Mouse (Mus musculus) Patski (cell line): ENCODE results near the gene Pitpnm2. TPM values are rescaled to one million over a fixed set of nuclear protein-coding genes. Genes with fewer than 3 reads are reported as not detected.

Experiments
- ATAC-seq: fragments of 100-300 bp; one replicate; pipeline ENCODE4 v1.8.0; 2021
- CTCF ChIA-PET: fragments of 350-600 bp; sonication (Branson Sonifier 250); formaldehyde crosslinking; loops from one replicate; lab custom pipeline; 2022; ENCODE audit warnings: inconsistent platforms; lab: Charles Lee
- POLR2A ChIA-PET: fragments of 350-600 bp; sonication (Branson Sonifier 250); formaldehyde crosslinking; loops from one replicate; lab custom pipeline; 2022; ENCODE audit warnings: antibody characterized with exemption, inconsistent platforms; lab: Charles Lee
- DNase-seq: peaks from one replicate; pipeline ENCODE4 v3.0.0-alpha.2; 2011; ENCODE audit warnings: low read depth, low spot score
- H3K27me3 ChIP-seq: fragments of 371-371 bp; one replicate; pipeline ENCODE4 v1.5.1; 2021
- CTCF ChIP-seq: fragments of 100-300 bp; IDR thresholded peaks from one replicate; pipeline ENCODE4 v1.5.1; 2021
- in situ Hi-C: fragments of 300-500 bp; cut with MboI; formaldehyde crosslinking; loops from 3 replicates; pipeline ENCODE4 v1.11.1; 2018; ENCODE audit warnings: low pct_unique_long_range_greater_than_20kb, mixed read lengths
- polyA plus RNA-seq: library from polyadenylated mRNA; unstranded; gene quantifications from one replicate; pipeline ENCODE4 v1.2.3, GENCODE M21; 2021

Pitpnm2 gene
- polyA plus RNA-seq, 1 experiment from 2014 or later = 33.3 TPM

DNA sequence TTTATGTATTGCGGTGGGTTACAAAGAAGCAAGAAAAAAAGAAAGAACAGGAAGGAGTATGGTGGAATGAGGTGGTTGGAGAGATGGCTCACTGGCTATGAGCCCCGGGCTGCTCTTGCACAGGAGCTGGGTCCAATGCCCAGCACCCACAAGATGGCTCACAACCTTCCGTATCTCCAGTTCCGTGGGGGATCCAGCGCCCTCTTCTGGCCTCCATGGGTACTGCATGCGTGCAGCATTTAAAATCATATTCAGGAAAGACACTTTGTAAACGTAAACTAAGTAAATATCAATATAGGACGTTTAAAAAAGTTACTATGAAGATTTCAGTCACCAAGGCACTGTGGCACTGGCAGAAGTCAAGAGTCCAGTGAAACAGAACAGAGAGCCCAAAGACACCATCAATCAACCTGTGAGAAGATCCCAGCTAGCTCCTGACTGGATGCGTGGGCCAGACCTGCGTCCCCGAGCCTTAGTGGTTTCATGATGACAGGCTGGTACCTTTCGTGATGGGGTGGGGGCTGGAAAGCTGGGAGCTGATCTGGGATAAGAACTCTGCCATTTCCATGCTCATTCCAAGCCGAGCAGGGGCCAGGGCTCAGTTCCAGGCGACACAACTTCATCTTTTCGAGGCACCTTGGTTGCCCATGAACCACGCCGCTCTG is 138.4 kb downstream of the Pitpnm2 start:
- DNase-seq = no peak
- POLR2A ChIA-PET = interaction anchor here (1.0 to 1.5 kb wide), 4 partner anchors 13 to 107 kb away, joined by 3 to 5 read pairs (median 4); partner anchors contain the start of gene Abcb9
- TF ChIP-seq CTCF = no peak
- no peak for ATAC-seq
- H3K27me3 ChIP-seq = no peaks in the 10 kb centered on the region
- in situ Hi-C loops = no loop called here
- CTCF ChIA-PET = interaction anchor here (0.6 to 1.9 kb wide), 10 partner anchors 9 to 186 kb away, joined by 3 to 7 read pairs (median 3); partner anchors contain the start of gene Abcb9

DNA sequence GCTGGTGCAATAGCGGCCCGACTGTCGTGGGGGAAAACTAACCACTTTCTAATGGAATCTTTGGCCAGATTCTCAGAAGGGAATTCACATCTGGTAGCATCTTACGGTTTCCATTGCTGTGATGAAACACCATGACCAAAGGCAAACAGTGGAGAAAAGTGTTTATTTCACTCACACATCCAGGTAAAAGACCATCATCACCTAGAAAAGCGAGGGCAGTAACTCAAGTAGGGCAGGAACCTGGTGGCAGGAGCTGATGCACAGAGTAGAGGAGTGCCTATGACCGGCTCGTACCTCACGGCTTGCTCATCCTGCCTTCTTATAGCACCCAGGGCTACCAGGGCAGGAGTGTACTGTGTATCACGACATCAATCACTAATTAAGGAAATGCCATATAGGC is 146.0 kb downstream of the Pitpnm2 start:
- in situ Hi-C loops = no loop called here
- CTCF ChIA-PET = interaction anchor here (1.3 kb wide), 1 partner anchor 103 kb away, joined by 3 read pairs; no protein-coding TSS in a partner anchor
- H3K27me3 ChIP-seq = no peaks in the 10 kb centered on the region
- no peak for DNase-seq
- no peak for ATAC-seq
- TF ChIP-seq CTCF = no peak
- POLR2A ChIA-PET = no interaction called here

DNA sequence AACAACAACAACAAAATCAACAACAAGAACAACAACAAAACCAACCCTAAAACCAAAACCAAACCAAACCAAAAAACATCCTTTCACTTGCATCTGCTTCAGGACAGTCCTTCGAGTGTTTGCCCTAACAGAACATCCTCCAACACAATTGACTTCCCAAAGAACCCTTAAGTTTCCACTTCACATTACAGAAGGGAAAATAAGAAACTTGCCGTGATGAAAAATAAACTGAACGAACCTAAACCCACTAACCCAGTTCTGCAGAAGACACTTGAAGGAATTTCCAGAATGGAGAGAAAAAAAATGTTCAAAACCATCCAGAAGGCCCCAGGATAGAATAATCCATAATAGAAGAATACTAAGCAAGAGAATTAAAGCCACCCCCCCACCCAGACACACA is 146.5 kb downstream of the Pitpnm2 start:
- no peaks in the 10 kb centered on the region for H3K27me3 ChIP-seq
- in situ Hi-C loops = no loop called here
- no peak for TF ChIP-seq CTCF
- POLR2A ChIA-PET = no interaction called here
- ATAC-seq (no peak), DNase-seq (no peak)
- CTCF ChIA-PET = interaction anchor here (1.3 kb wide), 1 partner anchor 103 kb away, joined by 3 read pairs; no protein-coding TSS in a partner anchor

DNA sequence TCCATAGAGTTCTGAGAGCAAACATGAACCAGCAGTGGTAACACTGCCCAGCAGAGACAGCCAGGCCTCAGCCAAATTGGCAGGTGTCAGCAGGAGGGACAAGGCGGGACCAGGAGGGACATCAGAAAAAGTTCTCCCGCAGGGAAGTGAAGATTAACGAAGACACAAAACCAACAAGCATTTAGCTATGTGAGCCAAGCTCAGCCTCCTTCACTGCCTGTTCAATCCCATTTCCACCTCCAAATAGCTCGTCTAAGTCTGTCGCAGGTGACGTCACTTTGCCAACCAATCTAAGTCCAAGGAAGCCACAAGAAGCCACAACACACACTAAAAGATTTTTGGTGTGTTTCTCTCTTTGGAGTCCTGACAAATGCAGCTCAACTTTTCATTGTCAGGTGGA is 147.2 kb downstream of the Pitpnm2 start:
- POLR2A ChIA-PET = no interaction called here
- in situ Hi-C loops = no loop called here
- ATAC-seq (no peak), DNase-seq (no peak)
- CTCF ChIA-PET = interaction anchor here (1.0 kb wide), 1 partner anchor 9 kb away, joined by 3 read pairs; no protein-coding TSS in a partner anchor
- no peaks in the 10 kb centered on the region for H3K27me3 ChIP-seq
- TF ChIP-seq CTCF = no peak

DNA sequence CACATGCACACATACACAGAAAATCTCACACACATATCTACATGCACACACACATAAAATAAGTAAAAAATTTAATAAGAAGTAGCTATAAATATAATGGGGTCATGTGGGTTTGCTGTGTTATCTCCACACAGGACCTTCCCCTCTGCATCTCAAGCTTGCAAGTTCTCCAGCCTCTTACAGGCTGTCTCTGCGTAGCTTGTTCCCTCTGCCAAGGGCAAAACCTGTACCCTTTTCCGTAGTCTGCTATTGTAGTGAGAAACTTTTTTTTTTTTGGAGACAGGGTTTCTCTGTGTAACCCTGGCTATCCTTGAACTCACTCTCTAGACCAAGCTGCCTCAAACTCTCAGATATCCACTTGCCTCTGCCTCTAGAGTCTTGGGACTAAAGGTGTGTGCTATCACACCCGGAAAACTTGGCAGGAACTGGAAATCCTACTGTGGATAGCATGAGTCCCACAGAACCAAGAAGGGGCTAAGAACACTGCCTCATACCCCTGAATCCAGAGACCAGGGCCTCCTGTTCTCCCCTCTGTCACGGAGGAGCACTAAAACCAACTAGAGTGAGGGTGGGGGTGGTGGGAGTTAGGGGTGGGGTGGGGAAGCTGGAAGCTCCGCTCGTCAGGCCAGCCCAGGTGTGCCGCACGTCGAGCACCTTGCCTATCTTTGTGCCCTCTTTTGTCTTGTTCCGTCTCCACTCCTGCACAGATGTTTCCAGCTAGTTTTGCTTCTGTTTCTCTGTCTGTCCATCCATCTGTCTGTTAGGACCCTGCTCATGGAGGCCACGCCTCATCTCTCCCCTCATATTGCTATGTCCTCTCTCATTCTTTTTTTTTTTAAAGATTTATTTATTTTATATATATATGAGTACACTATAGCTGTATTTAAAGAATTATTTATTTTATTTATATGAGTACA is 149.2 kb downstream of the Pitpnm2 start:
- POLR2A ChIA-PET = no interaction called here
- CTCF ChIA-PET = no interaction called here
- no peaks in the 10 kb centered on the region for H3K27me3 ChIP-seq
- no peak for DNase-seq
- in situ Hi-C loops = no loop called here
- no peak for TF ChIP-seq CTCF
- no peak for ATAC-seq

DNA sequence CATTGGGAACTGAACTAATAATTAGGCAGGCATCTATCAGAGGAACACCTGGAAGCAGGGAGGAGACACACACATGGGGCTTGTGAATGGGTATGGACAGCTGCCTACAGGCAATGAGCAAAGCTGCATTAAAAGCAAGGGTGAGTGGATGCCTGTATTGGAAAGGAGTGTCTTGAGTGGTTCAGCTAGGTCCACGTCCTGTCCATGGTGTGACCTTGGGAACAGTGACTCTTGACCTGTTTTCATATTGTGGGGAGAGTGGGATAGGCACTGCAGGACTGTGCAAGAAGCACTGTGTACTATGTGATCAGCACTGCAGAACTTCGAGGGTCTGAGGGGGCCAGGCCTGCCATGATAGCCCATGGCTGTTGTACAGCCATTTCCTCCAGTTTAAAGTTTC is 150.6 kb downstream of the Pitpnm2 start:
- CTCF ChIA-PET = interaction anchor here (0.9 to 1.6 kb wide), 3 partner anchors 12 to 13 kb away, joined by 4 to 6 read pairs (median 5); partner anchors contain the start of gene Ogfod2
- POLR2A ChIA-PET = interaction anchor here (1.7 kb wide), 1 partner anchor 12 kb away, joined by 5 read pairs; no protein-coding TSS in a partner anchor
- DNase-seq = no peak
- no peak for ATAC-seq
- in situ Hi-C loops = loop anchor here (25.0 kb wide), 1 partner anchor 137 kb away; the partner anchor contains the start of gene Hip1r
- TF ChIP-seq CTCF = no peak
- H3K27me3 ChIP-seq = no peaks in the 10 kb centered on the region

DNA sequence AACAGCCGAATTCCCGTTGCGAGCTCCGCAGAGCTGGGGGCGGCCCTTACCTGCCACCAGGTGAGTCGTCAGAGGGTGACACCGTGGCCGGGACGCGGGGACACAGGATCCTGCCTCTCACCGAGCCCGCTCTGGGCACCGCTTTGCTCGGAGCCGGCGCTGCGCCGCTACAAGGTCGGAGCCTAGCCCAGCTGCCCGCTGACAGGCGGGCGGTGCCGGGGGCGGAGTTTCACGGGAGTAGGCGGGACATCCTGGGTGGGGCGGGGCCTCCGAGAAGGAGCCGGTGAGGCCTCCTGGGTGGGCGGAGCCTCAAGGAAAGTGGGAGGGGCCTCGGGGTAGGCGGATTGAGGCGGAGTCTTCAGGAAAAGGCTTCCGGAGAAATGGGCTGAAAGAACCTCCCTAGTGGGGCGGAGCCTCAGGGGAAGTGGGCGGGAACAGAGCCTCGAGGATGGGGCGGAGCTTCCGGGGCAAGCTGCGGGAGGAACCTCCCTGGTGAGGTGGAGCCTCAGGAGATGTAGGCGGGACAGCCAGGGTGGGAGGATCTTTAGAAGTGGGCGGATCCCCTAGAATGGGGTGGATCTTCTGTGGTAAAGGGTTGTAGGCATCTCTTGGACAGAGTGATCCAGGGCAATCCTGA is 153.8 kb downstream of the Pitpnm2 start, which contains the start of gene Abcb9:
Gene Abcb9, minus strand, starts transcription at position 203 of the 637 bp plus-strand sequence.
- DNase-seq = no peak

DNA sequence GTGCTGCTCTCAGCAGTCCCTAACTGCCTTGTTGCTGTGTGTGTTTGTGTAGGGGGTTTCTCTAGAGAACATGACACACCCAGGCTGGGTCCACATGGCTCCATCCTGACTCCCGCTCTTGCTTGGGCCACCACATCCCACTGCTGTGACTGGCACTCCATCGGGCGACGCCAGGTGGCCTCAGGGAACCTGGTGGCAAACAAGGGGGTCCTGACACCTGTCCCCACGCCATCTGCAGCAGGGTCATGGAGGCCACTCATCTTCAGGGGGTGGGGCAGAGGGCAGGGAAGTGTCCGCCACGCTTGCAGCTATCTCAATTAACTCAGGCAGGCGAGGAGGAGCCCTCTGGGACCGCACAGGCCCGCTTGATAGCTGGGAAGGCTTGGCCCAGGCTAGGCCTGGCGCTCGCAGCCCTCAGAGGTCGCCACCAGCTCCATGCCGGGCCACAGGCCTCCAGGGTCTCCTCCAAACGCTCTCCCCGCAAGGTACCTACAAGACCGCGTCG is 154.4 kb downstream of the Pitpnm2 start:
- ATAC-seq (peak; percentile 8), DNase-seq (no peak)
- CTCF ChIA-PET = interaction anchor here (1.5 to 2.8 kb wide), 2 partner anchors 10 to 16 kb away, joined by 5 to 9 read pairs; no protein-coding TSS in a partner anchor
- POLR2A ChIA-PET = interaction anchor here (0.5 to 1.0 kb wide), 2 partner anchors 17 to 225 kb away, joined by 3 to 7 read pairs; partner anchors contain the start of gene Ogfod2
- TF ChIP-seq CTCF = no peak
- H3K27me3 ChIP-seq = no peaks in the 10 kb centered on the region
- in situ Hi-C loops = loop anchor here (25.0 kb wide), 1 partner anchor 133 kb away; the partner anchor contains the start of gene Hip1r

More for the DNA sequence above, 153.8 kb downstream of the Pitpnm2 start, which contains the start of gene Abcb9:
- no peaks in the 10 kb centered on the region for H3K27me3 ChIP-seq
- no peak for TF ChIP-seq CTCF
- in situ Hi-C loops = loop anchor here (25.0 kb wide), 1 partner anchor 133 kb away; the partner anchor contains the start of gene Hip1r
- peak; percentile 69 for ATAC-seq
- CTCF ChIA-PET = interaction anchor here (1.5 to 2.8 kb wide), 2 partner anchors 11 to 15 kb away, joined by 5 to 9 read pairs; no protein-coding TSS in a partner anchor
- POLR2A ChIA-PET = interaction anchor here (1.0 kb wide), 1 partner anchor 16 kb away, joined by 3 read pairs; the partner anchor contains the start of gene Ogfod2
